In genomic region chr1:167337463-167338095, GRCm38 (mm10) we compare ENCODE assay signal across 9 mouse cellular contexts. TPM values are rescaled to one million over a fixed set of nuclear protein-coding genes. Genes with fewer than 3 reads are reported as not detected.
A peak's percentile ranks its signal among the peaks of the same experiment; 100 is the strongest.
DNase-seq lines count a peak whose midpoint lies in the region; ATAC-seq and TF ChIP-seq lines count a peak whose summit lies in the region.
"Had no signal": no experiment of that assay in that cellular context is flagged by ENCODE, and none has a peak within 500 bp of the region (broad histone marks: within the 10 kb centered on the region; RNA-seq: fewer than 3 reads in every experiment).

No protein-coding gene starts in this region.

- DNase-seq in 416B (ENCODE audit: low read depth) = peak; percentile 87
- DNase-seq in adipocyte (ENCODE audit: low spot score) = peak; percentile 91
- DNase-seq in gastrocnemius, postnatal 4 days (ENCODE audit: low spot score in 2 of 2) = peak; percentile 69 to 81
- peak; percentile 88 for DNase-seq in kidney, postnatal 14 days
- peak; percentile 89 for DNase-seq in liver, postnatal 0 days
- peak; percentile 42 to 45 for DNase-seq in thymus, adult 18-20 months

- peaks cover 6% of the 10 kb centered on the region; the same call in 1 of the 2 replicates for H3K36me3 ChIP-seq in liver, postnatal 0 days (replicated peaks; ENCODE audit: insufficient read depth, low read length)

- TF ChIP-seq POLR2A in cortical plate, adult 2 months (IDR thresholded peaks at IDR 0.05; ENCODE audit: extremely low read depth, insufficient read depth, low read length) = no peak
- TF ChIP-seq POLR2A in olfactory bulb, adult 2 months (IDR thresholded peaks at IDR 0.05; ENCODE audit: insufficient read depth, low read depth, low read length) = no peak

- H3K27me3 ChIP-seq in liver, postnatal 0 days (ENCODE audit: insufficient read depth, low read length) = no peaks in the 10 kb centered on the region

- no peak overlapping the region for H3K9ac ChIP-seq in liver, postnatal 0 days (replicated peaks)

- peak; percentile 66 for ATAC-seq in liver, postnatal 0 days

- WGBS in liver, postnatal 0 days (ENCODE audit: insufficient replicate concordance) = 14% methylated on average over 12 of the region's 12 CpGs
- WGBS in olfactory bulb, adult 2 months = 18% methylated on average over 12 of the region's 12 CpGs

- H3K4me1 ChIP-seq in cortical plate, adult 2 months (ENCODE audit: control insufficient read depth, insufficient read depth, low read length) = no peaks in the 10 kb centered on the region
- H3K4me1 ChIP-seq in liver, postnatal 0 days (ENCODE audit: insufficient read depth) = peaks cover 14% of the 10 kb centered on the region
- no peaks in the 10 kb centered on the region; the same call in 1 of the 2 replicates for H3K4me1 ChIP-seq in olfactory bulb, adult 2 months (ENCODE audit: control insufficient read depth, insufficient read depth, low read length)

- no peaks in the 10 kb centered on the region for H3K9me3 ChIP-seq in liver, postnatal 0 days (ENCODE audit: low read length)

- TF ChIP-seq EP300 in liver, postnatal 0 days (IDR thresholded peaks at IDR 0.05; ENCODE audit: low read depth) = no peak; the same call in 1 of the 2 replicates

- TF ChIP-seq CTCF in cortical plate, adult 2 months (IDR thresholded peaks at IDR 0.05; ENCODE audit: extremely low read depth, insufficient read depth, low read length) = peak; percentile 80
- peak; percentile 89 for TF ChIP-seq CTCF in liver, postnatal 0 days (IDR thresholded peaks at IDR 0.05; ENCODE audit: low read depth)
- TF ChIP-seq CTCF in olfactory bulb, adult 2 months (IDR thresholded peaks at IDR 0.05; ENCODE audit: insufficient read depth, low read depth, low read length) = peak; percentile 61

- H3K4me2 ChIP-seq in liver, postnatal 0 days (ENCODE audit: low read depth, low read length) = no peak overlapping the region

- H3K4me3 ChIP-seq in cortical plate, adult 2 months (ENCODE audit: insufficient read depth, low read length) = no peak overlapping the region
- H3K4me3 ChIP-seq in liver, postnatal 0 days (ENCODE audit: low read depth, low read length) = no peak overlapping the region
- no peak overlapping the region for H3K4me3 ChIP-seq in olfactory bulb, adult 2 months (ENCODE audit: insufficient read depth, low read depth, low read length)
- H3K4me3 ChIP-seq: erythroblast, embryonic 14.5 days had no signal

- no peak overlapping the region for H3K27ac ChIP-seq in cortical plate, adult 2 months (ENCODE audit: insufficient read depth, low read length)
- H3K27ac ChIP-seq in liver, postnatal 0 days (ENCODE audit: low read depth) = no peak overlapping the region
- no peak overlapping the region for H3K27ac ChIP-seq in olfactory bulb, adult 2 months (ENCODE audit: insufficient read depth, low read depth, low read length)

RNA-seq across cellular contexts. Expression of gene Aldh9a1, which starts 12.2 kb away (rescaled TPM):
- polyA plus RNA-seq in cortical plate, adult 2 months (2012; rRNA removed) = 32.6 and 33.4 TPM in 2 replicates
- 10 to 100 TPM; 11.0 to 16.8 TPM for total RNA-seq in gastrocnemius, postnatal 4 days (2021)
- polyA plus RNA-seq in liver, postnatal 0 days (2015; fragmentation: Nextera tagmentation; extraction: Ambion mirVana) = 76.4 and 80.8 TPM in 2 replicates
- polyA plus RNA-seq in olfactory bulb, adult 2 months (2012; ENCODE audit: insufficient read depth, insufficient read length, low replicate concordance, missing spikeins) = not detected in 2 replicates

RNA-seq across cellular contexts. Expression of gene Tmco1, which starts 29.4 kb away (rescaled TPM):
- polyA plus RNA-seq in cortical plate, adult 2 months (2012; rRNA removed) = 61.4 and 70.4 TPM in 2 replicates
- total RNA-seq in gastrocnemius, postnatal 4 days (2021) = 10 to 100 TPM; 45.2 to 50.6 TPM
- 54.6 and 57.6 TPM in 2 replicates for polyA plus RNA-seq in liver, postnatal 0 days (2015; fragmentation: Nextera tagmentation; extraction: Ambion mirVana)
- polyA plus RNA-seq in olfactory bulb, adult 2 months (2012; ENCODE audit: insufficient read depth, insufficient read length, low replicate concordance, missing spikeins) = not detected in 2 replicates

RNA-seq across cellular contexts. Expression of gene Uck2, which starts 52.5 kb away (rescaled TPM):
- 19.7 and 20.5 TPM in 2 replicates for polyA plus RNA-seq in cortical plate, adult 2 months (2012; rRNA removed)
- 10 to 100 TPM; 26.9 to 29.9 TPM for total RNA-seq in gastrocnemius, postnatal 4 days (2021)
- polyA plus RNA-seq in liver, postnatal 0 days (2015; fragmentation: Nextera tagmentation; extraction: Ambion mirVana) = 18.6 and 20.9 TPM in 2 replicates
- polyA plus RNA-seq in olfactory bulb, adult 2 months (2012; ENCODE audit: insufficient read depth, insufficient read length, low replicate concordance, missing spikeins) = 323 TPM in 1 of 2 replicates, not detected in the other

RNA-seq across cellular contexts. Expression of gene Mgst3, which starts 56.1 kb away (rescaled TPM):
- 209 and 231 TPM in 2 replicates for polyA plus RNA-seq in cortical plate, adult 2 months (2012; rRNA removed)
- 10 to 100 TPM; 29.3 to 31.7 TPM for total RNA-seq in gastrocnemius, postnatal 4 days (2021)
- polyA plus RNA-seq in liver, postnatal 0 days (2015; fragmentation: Nextera tagmentation; extraction: Ambion mirVana) = 161 and 163 TPM in 2 replicates
- not detected in 2 replicates for polyA plus RNA-seq in olfactory bulb, adult 2 months (2012; ENCODE audit: insufficient read depth, insufficient read length, low replicate concordance, missing spikeins)

Comparison
In these comparisons a context has a peak if more than half of its experiments do, and no peak if none do; other contexts are left out.
1. RNA of gene Aldh9a1, which starts 12.2 kb away (polyA plus RNA-seq): 76.4 to 80.8 TPM in liver, postnatal 0 days and 32.6 to 33.4 TPM in cortical plate, adult 2 months; not detected in olfactory bulb, adult 2 months; every median in the first group is over 10 times any median in the second.
2. Peak in every context shown above with its lines, with median percentiles within 50 percentile points of each other: DNase-seq and CTCF ChIP-seq.